Mouse (Mus musculus) hindbrain, embryonic 15.5 days (tissue): ENCODE data around the gene Vangl1. TPM values are rescaled to one million over a fixed set of nuclear protein-coding genes. Genes with fewer than 3 reads are reported as not detected.
A peak's percentile ranks its signal among the peaks of the same experiment; 100 is the strongest.

ENCODE experiments used
- ATAC-seq: fragments of 200-750 bp; cut with Nextera tagmentation; 2 replicates; pipeline ENCODE4 v1.8.0; 2017; ENCODE audit warnings: low read depth, moderate number of reproducible peaks, moderate TSS enrichment; ENCODE audit not compliant: low FRiP score
- H3K27ac ChIP-seq: fragments of 300-500 bp; sonication (generic); replicated peaks from 2 replicates; pipeline ENCODE4 v1.5.1; 2015; ENCODE audit warnings: mild to moderate bottlenecking, inconsistent platforms
- H3K27me3 ChIP-seq: fragments of 300-500 bp; sonication (generic); 2 replicates; pipeline ENCODE4 v1.6.1; 2015; ENCODE audit warnings: control low read depth, inconsistent platforms
- H3K36me3 ChIP-seq: fragments of 300-500 bp; sonication (generic); 2 replicates; pipeline ENCODE4 v1.6.1; 2015; ENCODE audit warnings: control low read depth, inconsistent platforms
- H3K4me1 ChIP-seq: fragments of 300-500 bp; sonication (generic); replicated peaks from 2 replicates; pipeline ENCODE4 v1.6.1; 2015; ENCODE audit warnings: control low read depth, inconsistent platforms
- H3K4me2 ChIP-seq: fragments of 300-500 bp; sonication (generic); 2 replicates; pipeline ENCODE4 v1.6.1; 2015; ENCODE audit warnings: moderate library complexity, mild to moderate bottlenecking, inconsistent platforms
- H3K4me3 ChIP-seq: fragments of 300-500 bp; sonication (generic); 2 replicates; pipeline ENCODE4 v1.5.1; 2015; ENCODE audit warnings: mild to moderate bottlenecking, inconsistent platforms
- H3K9ac ChIP-seq: fragments of 300-500 bp; sonication (generic); 2 replicates; pipeline ENCODE4 v1.6.1; 2015; ENCODE audit warnings: inconsistent platforms
- H3K9me3 ChIP-seq: fragments of 300-500 bp; sonication (generic); 2 replicates; pipeline ENCODE4 v1.6.1; 2016; ENCODE audit warnings: control low read depth, inconsistent platforms
- WGBS: fragments of 180-500 bp; shearing (Covaris S2); methylation state at CpG from one replicate; pipeline ENCODE4 v1.1.7; 2015; 5-methylcytosine and 5-hydroxymethylcytosine counted together
- polyA plus RNA-seq: library from polyadenylated mRNA; unstranded; fragments of >200 nt; fragmentation: Nextera tagmentation; extraction: Ambion mirVana; gene quantifications from 2 replicates; pipeline ENCODE4 v1.2.1, GENCODE M21; 2015

Gene Vangl1
- polyA plus RNA-seq, 1 experiment from 2014 or later, result 9.1 TPM

DNA sequence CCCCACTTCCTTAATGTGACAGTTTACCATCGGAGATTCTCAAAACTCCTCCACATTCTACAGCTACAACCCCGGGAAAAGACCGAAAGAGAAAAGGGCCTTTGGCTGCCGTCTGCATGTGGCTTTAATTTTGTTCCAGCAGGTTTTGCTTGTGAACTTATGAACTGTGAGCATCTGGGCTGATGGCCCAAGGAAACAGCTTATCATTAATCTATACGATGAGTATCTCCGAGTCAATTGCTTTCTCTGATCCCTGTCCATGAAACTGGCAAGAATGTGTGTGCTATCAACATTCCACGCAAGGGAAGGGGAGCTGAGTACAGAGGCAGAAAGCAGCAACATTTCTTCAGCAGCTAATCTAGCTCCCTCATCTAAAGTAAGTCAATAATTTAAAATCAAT is 54.6 kb downstream of the Vangl1 start:
- H3K4me1 ChIP-seq, result 0 out of 2 replicates have a peak, but pooled peaks cover 6% of the 10 kb centered on the region
- H3K36me3 ChIP-seq, result no peaks in the 10 kb centered on the region
- H3K9me3 ChIP-seq, result no peaks in the 10 kb centered on the region
- H3K4me2 ChIP-seq, result no peak overlapping the region
- H3K27me3 ChIP-seq, result no peaks in the 10 kb centered on the region
- H3K9ac ChIP-seq, result no peak overlapping the region
- H3K4me3 ChIP-seq, result no peak overlapping the region
- WGBS, result 72% methylated on average over 7 of the region's 7 CpGs
- ATAC-seq, result no peak
- no peak overlapping the region for H3K27ac ChIP-seq

DNA sequence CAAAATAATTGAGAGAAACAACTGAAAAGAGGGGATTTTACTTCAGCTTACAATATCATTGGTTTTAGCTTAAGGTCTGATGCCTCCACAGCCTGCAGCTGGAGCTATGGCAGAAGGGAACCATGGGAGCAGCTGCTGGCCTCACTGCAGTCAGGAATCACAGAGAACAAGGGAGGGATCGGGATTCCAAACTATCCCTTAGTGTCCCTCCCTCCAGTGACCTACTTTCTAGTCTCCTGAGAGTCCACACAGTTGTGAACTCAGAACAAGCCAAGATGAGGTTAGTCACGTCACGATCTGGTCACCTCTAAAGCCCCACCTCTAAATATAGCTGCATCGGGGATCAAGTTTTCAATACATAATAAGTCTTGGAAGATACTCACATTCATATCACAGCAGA is 57.3 kb downstream of the Vangl1 start:
- Histone ChIP-seq H3K4me3 (no peak overlapping the region), H3K36me3 (no peaks in the 10 kb centered on the region), H3K27me3 (no peaks in the 10 kb centered on the region), H3K4me2 (no peak overlapping the region), H3K9ac (no peak overlapping the region), H3K4me1 (0 out of 2 replicates have a peak, but pooled peaks cover 6% of the 10 kb centered on the region), H3K9me3 (no peaks in the 10 kb centered on the region), H3K27ac (no peak overlapping the region)
- WGBS, result 69% methylated on average over 4 of the region's 4 CpGs
- ATAC-seq, result no peak

- Histone ChIP-seq H3K9ac (no peak overlapping the region), H3K36me3 (no peaks in the 10 kb centered on the region), H3K9me3 (no peaks in the 10 kb centered on the region), H3K27me3 (no peaks in the 10 kb centered on the region), H3K4me3 (no peak overlapping the region), H3K4me1 (0 out of 2 replicates have a peak, but pooled peaks cover 6% of the 10 kb centered on the region), H3K4me2 (no peak overlapping the region), H3K27ac (no peak overlapping the region)
- WGBS, result 64% methylated on average over 6 of the region's 6 CpGs
- ATAC-seq, result no peak
Measured at GRCm38 (mm10) chr3:102146428-102146827, 58.1 kb downstream of the Vangl1 start.

DNA sequence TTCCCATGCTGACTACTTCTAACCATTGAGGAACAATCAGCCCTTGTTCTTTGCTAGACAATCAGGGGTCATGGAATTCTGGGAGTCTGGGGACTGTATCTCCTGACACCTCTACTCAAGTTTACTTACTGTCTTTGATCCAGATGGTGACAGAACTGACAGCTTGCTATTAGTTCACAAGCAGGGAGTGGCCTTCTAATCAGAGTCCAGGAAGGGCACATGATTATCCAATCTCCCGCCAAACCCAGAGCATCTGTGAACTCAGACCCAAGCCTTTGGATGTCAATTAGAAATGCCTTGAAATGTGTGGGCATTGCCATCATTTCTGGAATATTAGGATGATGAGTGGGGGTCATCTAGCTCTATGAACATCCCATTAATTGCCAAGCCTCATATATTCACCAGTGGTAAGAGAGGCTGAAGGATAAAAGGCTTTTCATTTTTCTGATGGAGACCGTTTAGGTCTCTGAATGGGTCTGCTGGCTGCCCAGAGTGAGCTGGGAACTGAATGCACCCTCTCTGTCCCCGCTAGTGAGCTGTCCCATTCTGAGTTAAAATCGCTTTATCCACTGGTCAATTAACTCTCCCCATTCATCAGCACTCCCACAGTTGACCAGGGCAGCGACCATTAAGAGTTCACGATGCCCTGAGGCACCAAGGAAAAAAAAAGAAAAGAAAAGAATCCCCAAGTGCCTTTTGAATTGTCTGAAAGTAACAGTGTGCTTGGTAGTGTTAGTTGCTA is 58.7 kb downstream of the Vangl1 start:
- no peak overlapping the region for H3K27ac ChIP-seq
- 25% methylated on average over 6 of the region's 6 CpGs for WGBS
- ATAC-seq, result no peak
- H3K27me3 ChIP-seq, result no peaks in the 10 kb centered on the region
- no peak overlapping the region for H3K4me2 ChIP-seq
- H3K36me3 ChIP-seq, result no peaks in the 10 kb centered on the region
- no peak overlapping the region for H3K4me3 ChIP-seq
- H3K9ac ChIP-seq, result no peak overlapping the region
- H3K9me3 ChIP-seq, result no peaks in the 10 kb centered on the region
- 0 out of 2 replicates have a peak, but pooled peaks cover 6% of the 10 kb centered on the region for H3K4me1 ChIP-seq

DNA sequence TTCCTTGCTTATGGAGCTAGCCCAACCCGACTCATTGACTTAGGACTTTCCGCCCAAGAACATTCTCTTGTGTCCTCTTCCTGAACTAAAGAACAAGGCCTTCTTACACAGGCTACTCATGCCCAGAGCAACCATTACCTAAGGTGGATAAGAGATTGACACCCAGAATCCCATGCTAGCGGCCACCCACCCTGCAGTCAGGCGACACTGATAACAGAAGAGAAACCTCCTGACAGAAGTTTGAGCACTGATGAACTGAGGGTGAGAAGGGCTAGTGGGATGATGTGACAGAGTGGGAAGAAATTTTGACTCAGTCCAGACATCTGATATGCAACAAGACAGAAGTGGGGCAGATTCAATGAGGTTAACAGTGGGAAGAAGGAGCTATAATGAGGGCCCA is 60.1 kb downstream of the Vangl1 start:
- Histone ChIP-seq H3K4me1 (0 out of 2 replicates have a peak, but pooled peaks cover 6% of the 10 kb centered on the region), H3K27ac (no peak overlapping the region), H3K27me3 (no peaks in the 10 kb centered on the region), H3K9ac (no peak overlapping the region), H3K4me3 (no peak overlapping the region), H3K9me3 (no peaks in the 10 kb centered on the region), H3K4me2 (no peak overlapping the region), H3K36me3 (no peaks in the 10 kb centered on the region)
- 96% methylated on average over 4 of the region's 4 CpGs for WGBS
- no peak for ATAC-seq

DNA sequence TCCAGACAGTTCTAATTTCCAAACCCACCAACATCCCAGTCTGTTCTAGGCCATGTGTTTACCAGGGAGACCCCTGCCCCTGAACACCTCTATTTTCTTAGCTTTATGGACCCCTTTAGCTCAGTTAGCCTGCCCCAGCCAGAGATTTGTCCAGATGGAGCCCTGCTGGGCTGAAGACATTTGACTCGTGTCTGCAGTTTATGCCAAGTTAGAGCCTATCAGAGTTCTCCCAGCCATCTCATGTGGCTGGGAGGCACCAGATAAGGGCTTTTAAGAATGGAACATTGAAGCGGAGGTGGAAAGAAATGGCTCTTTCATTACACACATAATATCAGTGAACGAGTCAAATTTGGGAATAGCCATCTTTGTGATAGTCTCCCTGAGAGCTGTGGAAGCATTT is 61.0 kb downstream of the Vangl1 start:
- ATAC-seq, result no peak
- Histone ChIP-seq H3K4me2 (no peak overlapping the region), H3K9ac (no peak overlapping the region), H3K36me3 (no peaks in the 10 kb centered on the region), H3K27me3 (no peaks in the 10 kb centered on the region), H3K27ac (no peak overlapping the region), H3K9me3 (no peaks in the 10 kb centered on the region), H3K4me3 (no peak overlapping the region), H3K4me1 (0 out of 2 replicates have a peak, but pooled peaks cover 6% of the 10 kb centered on the region)
- 85% methylated on average over 3 of the region's 3 CpGs for WGBS

DNA sequence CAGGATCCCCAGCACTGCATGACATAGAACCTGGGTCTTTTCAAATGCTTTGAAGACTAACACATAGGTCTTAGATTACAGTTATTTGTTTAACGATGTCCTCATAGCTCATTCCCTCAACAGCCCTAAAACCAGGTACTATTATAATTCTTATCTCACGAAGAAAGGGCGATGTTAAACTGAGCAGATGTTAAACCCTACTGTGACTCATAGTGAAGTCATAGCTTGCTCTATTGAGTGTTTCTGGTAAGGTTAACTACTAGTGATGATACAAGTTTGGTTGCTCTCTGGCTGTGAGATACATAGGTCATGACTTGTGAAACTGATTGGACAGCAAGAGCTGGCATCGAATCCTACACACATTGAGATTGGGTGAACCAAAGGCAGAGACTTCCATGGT is 61.5 kb downstream of the Vangl1 start:
- Histone ChIP-seq H3K4me2 (no peak overlapping the region), H3K9me3 (no peaks in the 10 kb centered on the region), H3K27me3 (no peaks in the 10 kb centered on the region), H3K4me3 (no peak overlapping the region), H3K4me1 (0 out of 2 replicates have a peak, but pooled peaks cover 6% of the 10 kb centered on the region), H3K9ac (no peak overlapping the region), H3K36me3 (no peaks in the 10 kb centered on the region), H3K27ac (no peak overlapping the region)
- WGBS, result 98% methylated on average over 4 of the region's 4 CpGs
- no peak for ATAC-seq

GRCm38 (mm10) chr3:102141893-102142292 is 62.6 kb downstream of the Vangl1 start:
- H3K4me2 ChIP-seq, result no peak overlapping the region
- no peaks in the 10 kb centered on the region for H3K27me3 ChIP-seq
- no peak overlapping the region for H3K9ac ChIP-seq
- peaks cover 10% of the 10 kb centered on the region for H3K4me1 ChIP-seq
- no peak overlapping the region for H3K4me3 ChIP-seq
- no peaks in the 10 kb centered on the region for H3K36me3 ChIP-seq
- H3K27ac ChIP-seq, result no peak overlapping the region
- H3K9me3 ChIP-seq, result no peaks in the 10 kb centered on the region
- 36% methylated on average over 6 of the region's 6 CpGs for WGBS
- ATAC-seq, result no peak

DNA sequence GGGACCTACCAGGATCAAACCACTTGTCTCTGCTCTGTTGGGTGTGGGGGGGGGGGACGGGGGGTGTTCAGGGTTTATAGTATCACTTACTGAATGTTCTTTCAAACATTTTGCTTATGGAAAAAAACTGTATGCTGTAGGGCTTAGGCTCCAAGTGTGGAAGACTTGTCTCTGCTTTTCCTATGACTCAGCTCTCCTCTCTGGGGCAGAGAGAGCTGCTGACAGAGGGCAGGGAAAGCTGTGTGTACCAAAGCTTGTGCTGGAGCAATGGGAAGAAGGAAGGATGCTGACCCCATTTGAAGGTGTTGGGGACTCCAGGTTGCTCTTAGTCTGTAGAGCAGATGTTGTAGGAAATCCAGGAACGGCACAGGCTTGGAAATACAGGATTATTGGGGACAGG is 63.0 kb downstream of the Vangl1 start:
- Histone ChIP-seq H3K4me2 (no peak overlapping the region), H3K27me3 (no peaks in the 10 kb centered on the region), H3K4me3 (no peak overlapping the region), H3K36me3 (no peaks in the 10 kb centered on the region), H3K9me3 (no peaks in the 10 kb centered on the region), H3K27ac (no peak overlapping the region), H3K4me1 (peaks cover 11% of the 10 kb centered on the region), H3K9ac (no peak overlapping the region)
- ATAC-seq, result no peak
- 68% methylated on average over 2 of the region's 2 CpGs for WGBS

DNA sequence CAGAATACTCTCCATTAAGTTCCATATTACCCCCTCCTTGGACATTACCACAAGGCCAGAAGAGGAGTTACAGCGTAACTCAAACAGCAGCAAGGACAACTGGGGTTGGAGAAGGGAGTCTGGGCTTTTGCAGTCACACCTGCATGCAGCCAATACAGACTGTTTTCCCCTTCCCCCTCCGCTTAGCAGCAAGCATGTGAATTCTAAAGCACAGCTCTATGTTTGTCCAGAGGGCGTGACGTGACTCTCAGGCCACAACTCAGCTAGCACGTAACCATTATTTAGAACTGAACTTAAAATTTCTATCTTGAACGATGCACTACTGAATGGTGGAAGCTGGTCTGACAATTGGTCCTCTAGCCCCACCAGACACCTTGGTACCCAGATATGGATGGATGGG is 63.9 kb downstream of the Vangl1 start:
- Histone ChIP-seq H3K27me3 (no peaks in the 10 kb centered on the region), H3K4me2 (no peak overlapping the region), H3K36me3 (no peaks in the 10 kb centered on the region), H3K27ac (no peak overlapping the region), H3K9me3 (no peaks in the 10 kb centered on the region), H3K4me3 (no peak overlapping the region), H3K9ac (no peak overlapping the region), H3K4me1 (peaks cover 14% of the 10 kb centered on the region)
- ATAC-seq, result no peak
- WGBS, result 88% methylated on average over 6 of the region's 6 CpGs

DNA sequence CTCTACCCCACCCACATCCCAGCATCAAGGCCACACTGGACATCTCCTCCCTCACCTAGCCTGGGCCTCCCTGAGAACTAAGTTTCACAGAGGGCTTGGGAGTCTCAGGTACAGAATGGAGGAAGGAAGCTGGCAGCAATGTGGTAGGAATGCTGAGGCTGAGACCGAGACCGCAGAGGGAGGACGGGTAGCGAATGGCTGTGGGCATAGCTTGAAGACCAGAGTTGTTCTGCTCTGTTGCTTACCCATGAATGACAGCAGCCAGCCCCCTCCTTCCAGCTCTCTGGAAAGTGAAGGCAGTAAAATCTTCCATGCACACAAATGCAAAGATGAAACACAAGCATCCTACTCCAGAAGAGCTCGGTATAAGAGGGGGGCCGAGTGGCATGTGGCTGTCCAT is 65.6 kb downstream of the Vangl1 start:
- 72% methylated on average over 6 of the region's 6 CpGs for WGBS

GRCm38 (mm10) chr3:102137158-102137557 is 67.3 kb downstream of the Vangl1 start:
- no peaks in the 10 kb centered on the region for H3K36me3 ChIP-seq
- H3K27me3 ChIP-seq, result no peaks in the 10 kb centered on the region
- no peak overlapping the region for H3K9ac ChIP-seq
- H3K4me3 ChIP-seq, result no peak overlapping the region
- no peak overlapping the region for H3K4me2 ChIP-seq
- H3K9me3 ChIP-seq, result no peaks in the 10 kb centered on the region
- ATAC-seq, result peak; percentile 39; the same call in 1 of the 2 replicates
- peak overlapping the region; percentile 62 for H3K27ac ChIP-seq
- WGBS, result 64% methylated on average over 10 of the region's 10 CpGs
- H3K4me1 ChIP-seq, result peaks cover 18% of the 10 kb centered on the region

More for the DNA sequence above, 65.6 kb downstream of the Vangl1 start:
- no peak overlapping the region for H3K4me3 ChIP-seq
- no peaks in the 10 kb centered on the region for H3K27me3 ChIP-seq
- H3K9ac ChIP-seq, result no peak overlapping the region
- H3K9me3 ChIP-seq, result no peaks in the 10 kb centered on the region
- no peak for ATAC-seq
- peaks cover 18% of the 10 kb centered on the region for H3K4me1 ChIP-seq
- H3K4me2 ChIP-seq, result no peak overlapping the region
- no peak overlapping the region for H3K27ac ChIP-seq
- H3K36me3 ChIP-seq, result no peaks in the 10 kb centered on the region
